Mouse (Mus musculus) kidney, embryonic 14.5 days (tissue): ENCODE results near the gene Olfr56. TPM values are rescaled to one million over a fixed set of nuclear protein-coding genes. Genes with fewer than 3 reads are reported as not detected.
"Not testable (repeated sequence)": the region's sequence is repeated elsewhere in the genome, so short reads cannot be mapped to it uniquely, and the experiment has no call there.

Experiments
- ATAC-seq: fragments of 200-750 bp; cut with Nextera tagmentation; 2 replicates; pipeline ENCODE4 v1.8.0; 2017; ENCODE audit warnings: moderate number of reproducible peaks, mild to moderate bottlenecking, moderate TSS enrichment, moderate library complexity; ENCODE audit not compliant: low FRiP score, low TSS enrichment
- H3K27ac ChIP-seq: fragments of 300-500 bp; sonication (generic); 2 replicates; pipeline ENCODE4 v1.5.1; 2014; ENCODE audit warnings: low read depth, mild to moderate bottlenecking, low read length, moderate library complexity, mixed read lengths
- H3K27me3 ChIP-seq: fragments of 300-500 bp; sonication (generic); 2 replicates; pipeline ENCODE4 v1.6.1; 2014; ENCODE audit warnings: mild to moderate bottlenecking, low read length; ENCODE audit not compliant: control insufficient read depth, insufficient read depth
- H3K36me3 ChIP-seq: fragments of 300-500 bp; sonication (generic); 2 replicates; pipeline ENCODE4 v1.6.1; 2014; ENCODE audit warnings: low read length, mixed read lengths; ENCODE audit not compliant: control insufficient read depth, insufficient read depth
- H3K4me1 ChIP-seq: fragments of 300-500 bp; sonication (generic); 2 replicates; pipeline ENCODE4 v1.6.1; 2014; ENCODE audit warnings: low read length, mixed read lengths; ENCODE audit not compliant: control insufficient read depth, insufficient read depth
- H3K4me2 ChIP-seq: fragments of 300-500 bp; sonication (generic); replicated peaks from 2 replicates; pipeline ENCODE4 v1.6.1; 2014; ENCODE audit warnings: low read depth, mild to moderate bottlenecking, low read length
- H3K4me3 ChIP-seq: fragments of 300-500 bp; sonication (generic); 2 replicates; pipeline ENCODE4 v1.5.1; 2014; ENCODE audit warnings: mild to moderate bottlenecking, low read length
- H3K9ac ChIP-seq: fragments of 300-500 bp; sonication (generic); 2 replicates; pipeline ENCODE4 v1.6.1; 2014; ENCODE audit warnings: low read depth, mild to moderate bottlenecking, low read length, moderate library complexity
- H3K9me3 ChIP-seq: fragments of 300-500 bp; sonication (generic); 2 replicates; pipeline ENCODE4 v1.6.1; 2016; ENCODE audit warnings: low read length; ENCODE audit not compliant: control insufficient read depth
- WGBS: fragments of 180-500 bp; shearing (Covaris S2); extraction: QIAGEN DNeasy Blood & Tissue Kit; methylation state at CpG from one replicate; pipeline ENCODE4 v1.1.7; 2014; 5-methylcytosine and 5-hydroxymethylcytosine counted together
- polyA plus RNA-seq: library from polyadenylated mRNA; unstranded; fragments of >200 nt; fragmentation: Nextera tagmentation; extraction: Ambion mirVana; gene quantifications from 2 replicates; pipeline ENCODE4 v1.2.1, GENCODE M21; 2014

Gene Olfr56
- polyA plus RNA-seq, 1 experiment from 2014 or later, result not detected

DNA sequence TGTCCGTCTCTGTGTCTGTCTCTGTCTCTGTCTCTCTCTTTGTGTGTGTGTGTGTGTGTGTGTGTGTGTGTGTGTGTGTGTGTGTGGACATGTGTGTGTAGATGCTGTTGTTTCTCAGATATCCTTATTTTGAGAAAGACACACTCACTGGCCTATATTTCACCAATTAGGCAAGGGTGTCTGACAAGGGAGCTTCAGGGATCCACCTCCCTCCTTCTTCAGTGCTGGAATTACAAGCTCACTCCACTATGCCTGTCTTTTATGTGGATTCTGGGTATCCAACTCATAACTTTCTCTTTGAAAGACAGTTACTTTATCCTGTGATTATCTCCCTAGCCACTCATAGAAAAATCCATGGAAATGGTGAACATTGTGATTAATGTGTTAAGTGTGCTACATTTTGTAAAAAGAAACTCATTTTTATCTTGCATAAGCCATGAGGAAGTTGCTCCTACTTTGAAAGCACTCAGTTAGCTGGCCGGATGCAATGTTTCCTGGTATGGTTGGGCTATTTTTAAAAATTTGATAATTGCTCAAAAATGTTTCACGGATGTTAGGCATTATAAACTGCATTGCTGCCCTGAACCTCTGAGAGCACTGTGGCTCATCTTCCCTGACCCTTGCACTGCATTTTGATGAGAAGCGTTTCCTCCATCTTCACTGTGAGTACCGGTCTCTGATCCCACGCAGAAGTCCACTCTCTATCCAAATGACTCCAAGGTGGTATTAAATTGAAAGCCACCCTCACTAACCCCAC is 97.5 kb downstream of the Olfr56 start, which contains the start of gene Ifi47:
Gene Ifi47, plus strand, starts transcription at position 587 of the 757 bp plus-strand sequence.
- not testable (repeated sequence) for H3K9ac ChIP-seq, H3K4me1 ChIP-seq, H3K9me3 ChIP-seq, H3K27me3 ChIP-seq, H3K27ac ChIP-seq, ATAC-seq, H3K4me3 ChIP-seq, H3K4me2 ChIP-seq, H3K36me3 ChIP-seq
- 71% methylated on average over 6 of the region's 6 CpGs for WGBS

- no peak for ATAC-seq
- Histone ChIP-seq H3K36me3 (no peaks in the 10 kb centered on the region), H3K4me2 (no peak overlapping the region), H3K9ac (no peak overlapping the region), H3K27ac (no peak overlapping the region), H3K9me3 (no peaks in the 10 kb centered on the region), H3K4me1 (no peaks in the 10 kb centered on the region), H3K27me3 (no peaks in the 10 kb centered on the region), H3K4me3 (no peak overlapping the region)
- 78% methylated on average over 1 of the region's 1 CpGs for WGBS
These were observed 98.3 kb downstream of the Olfr56 start for GRCm38 (mm10) chr11:49077012-49077411.

DNA sequence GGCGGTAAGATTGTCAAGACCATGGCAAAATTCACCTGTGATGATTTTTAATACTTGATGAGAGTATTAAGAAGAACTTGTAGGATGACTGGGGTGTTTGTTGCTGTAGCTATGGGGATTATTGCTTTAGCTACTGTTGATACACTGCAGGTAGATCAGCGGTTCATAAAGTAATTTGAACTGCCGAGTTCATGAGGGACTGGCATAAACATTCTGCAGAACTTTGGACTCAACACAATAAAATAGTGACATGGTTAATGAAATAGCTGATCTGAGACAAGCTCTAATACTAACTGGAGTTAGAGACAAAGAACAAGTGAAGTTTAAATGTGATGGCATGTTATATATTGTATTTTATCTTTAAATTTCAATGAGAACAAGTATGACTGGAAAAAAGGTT is 100.0 kb downstream of the Olfr56 start:
- Histone ChIP-seq H3K9me3 (no peaks in the 10 kb centered on the region), H3K4me3 (no peak overlapping the region), H3K4me1 (no peaks in the 10 kb centered on the region), H3K4me2 (no peak overlapping the region), H3K27ac (no peak overlapping the region), H3K27me3 (no peaks in the 10 kb centered on the region), H3K36me3 (no peaks in the 10 kb centered on the region), H3K9ac (no peak overlapping the region)
- 78% methylated on average over 3 of the region's 3 CpGs for WGBS
- ATAC-seq, result no peak

GRCm38 (mm10) chr11:49080636-49081035 is 101.9 kb downstream of the Olfr56 start:
- 91% methylated on average over 1 of the region's 1 CpGs for WGBS
- H3K4me2 ChIP-seq, result no peak overlapping the region
- no peak for ATAC-seq
- H3K9ac ChIP-seq, result no peak overlapping the region
- no peaks in the 10 kb centered on the region for H3K4me1 ChIP-seq
- no peak overlapping the region for H3K4me3 ChIP-seq
- H3K27me3 ChIP-seq, result no peaks in the 10 kb centered on the region
- no peak overlapping the region for H3K27ac ChIP-seq
- H3K36me3 ChIP-seq, result no peaks in the 10 kb centered on the region
- H3K9me3 ChIP-seq, result no peaks in the 10 kb centered on the region

DNA sequence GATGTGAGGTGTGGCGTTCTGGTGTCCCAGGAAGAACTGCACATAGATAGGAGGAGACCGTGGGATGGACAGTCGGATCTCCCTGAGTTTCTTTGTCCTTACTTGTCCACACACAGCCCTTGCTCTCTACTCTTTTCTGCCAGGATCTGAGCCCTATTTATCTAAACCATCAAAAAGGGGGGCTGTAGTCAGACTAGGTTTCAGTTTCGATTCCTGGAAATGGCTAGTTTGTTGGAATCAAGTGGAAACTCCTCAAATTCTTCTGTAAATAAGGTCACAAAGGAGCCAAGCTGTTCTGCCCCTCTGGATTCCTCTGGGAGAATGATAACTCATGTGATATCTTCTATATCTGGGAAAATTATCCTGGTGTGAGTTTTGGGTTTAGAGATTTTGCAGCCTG is 102.7 kb downstream of the Olfr56 start:
- Histone ChIP-seq H3K27ac (no peak overlapping the region), H3K9me3 (no peaks in the 10 kb centered on the region), H3K4me3 (no peak overlapping the region), H3K4me1 (no peaks in the 10 kb centered on the region), H3K36me3 (no peaks in the 10 kb centered on the region), H3K27me3 (no peaks in the 10 kb centered on the region), H3K4me2 (no peak overlapping the region), H3K9ac (no peak overlapping the region)
- 73% methylated on average over 4 of the region's 4 CpGs for WGBS
- no peak for ATAC-seq

DNA sequence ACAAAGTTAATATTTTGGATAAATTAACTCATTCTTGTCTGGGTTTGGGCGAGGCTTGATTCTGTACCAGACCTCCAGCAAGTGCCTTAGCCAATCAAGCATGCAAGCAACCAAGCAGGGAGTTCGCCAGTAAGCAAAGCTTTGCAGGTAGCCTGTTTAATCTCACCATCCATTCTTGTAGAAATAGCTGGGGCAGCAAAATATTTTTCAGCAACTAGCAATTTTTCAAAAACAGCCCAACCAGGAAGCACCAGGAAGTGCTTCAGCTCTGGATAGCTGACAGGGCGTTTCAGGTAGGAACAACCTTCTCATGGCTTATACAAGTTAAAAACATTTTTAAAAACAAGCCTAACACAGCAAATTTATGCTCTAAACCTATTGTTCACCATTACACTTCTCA is 103.2 kb downstream of the Olfr56 start:
- Histone ChIP-seq H3K4me2 (no peak overlapping the region), H3K9me3 (no peaks in the 10 kb centered on the region), H3K27ac (no peak overlapping the region), H3K36me3 (no peaks in the 10 kb centered on the region), H3K4me1 (no peaks in the 10 kb centered on the region), H3K27me3 (no peaks in the 10 kb centered on the region), H3K4me3 (no peak overlapping the region), H3K9ac (no peak overlapping the region)
- WGBS, result 67% methylated on average over 3 of the region's 3 CpGs
- ATAC-seq, result no peak

DNA sequence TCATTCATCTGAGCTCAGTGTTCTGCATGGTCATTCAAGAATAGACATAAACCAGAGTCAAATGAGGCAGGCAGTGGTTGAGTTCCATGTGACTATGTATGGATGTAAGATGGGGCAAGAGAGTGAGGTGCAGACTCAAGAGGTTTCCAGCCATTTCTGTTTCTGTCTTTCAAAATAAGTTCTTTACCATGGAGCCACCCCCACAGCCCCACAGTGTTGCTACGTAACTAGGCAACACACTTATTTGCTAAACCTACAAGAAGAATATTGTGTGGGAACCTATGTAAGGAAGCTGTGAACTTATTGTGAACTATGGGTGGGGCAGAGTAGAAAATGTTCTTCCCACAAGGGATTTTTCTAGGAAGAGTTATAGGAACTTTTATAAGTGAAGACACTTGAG is 104.5 kb downstream of the Olfr56 start:
- Histone ChIP-seq H3K4me1 (0 out of 2 replicates have a peak, but pooled peaks cover 3% of the 10 kb centered on the region), H3K9ac (no peak overlapping the region), H3K9me3 (no peaks in the 10 kb centered on the region), H3K27ac (no peak overlapping the region), H3K36me3 (no peaks in the 10 kb centered on the region), H3K27me3 (no peaks in the 10 kb centered on the region), H3K4me2 (no peak overlapping the region), H3K4me3 (no peak overlapping the region)
- WGBS, result 93% methylated on average over 1 of the region's 1 CpGs
- no peak for ATAC-seq

DNA sequence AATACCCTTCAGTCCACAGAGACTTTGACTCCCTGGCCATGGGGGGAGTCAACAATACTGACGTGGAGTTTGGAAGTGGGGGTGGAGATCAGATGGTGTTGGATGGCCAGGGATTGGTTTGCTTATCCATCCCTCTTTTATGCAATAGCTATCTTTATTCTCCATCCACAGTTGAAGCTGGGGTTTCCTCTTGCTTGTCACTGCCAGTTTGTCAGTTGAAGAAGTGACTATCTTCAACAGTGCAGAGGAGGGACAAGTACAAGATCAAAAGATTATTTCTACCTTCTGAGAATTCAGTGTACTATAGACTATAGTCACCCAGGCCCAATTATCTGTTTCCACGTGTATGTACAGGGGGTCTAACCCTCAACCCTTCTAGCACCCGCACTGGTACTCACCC is 105.1 kb downstream of the Olfr56 start:
- Histone ChIP-seq H3K4me1 (0 out of 2 replicates have a peak, but pooled peaks cover 3% of the 10 kb centered on the region), H3K4me2 (no peak overlapping the region), H3K27ac (no peak overlapping the region), H3K36me3 (no peaks in the 10 kb centered on the region), H3K27me3 (no peaks in the 10 kb centered on the region), H3K9me3 (no peaks in the 10 kb centered on the region), H3K4me3 (no peak overlapping the region), H3K9ac (no peak overlapping the region)
- no peak for ATAC-seq
- WGBS, result 76% methylated on average over 3 of the region's 3 CpGs

DNA sequence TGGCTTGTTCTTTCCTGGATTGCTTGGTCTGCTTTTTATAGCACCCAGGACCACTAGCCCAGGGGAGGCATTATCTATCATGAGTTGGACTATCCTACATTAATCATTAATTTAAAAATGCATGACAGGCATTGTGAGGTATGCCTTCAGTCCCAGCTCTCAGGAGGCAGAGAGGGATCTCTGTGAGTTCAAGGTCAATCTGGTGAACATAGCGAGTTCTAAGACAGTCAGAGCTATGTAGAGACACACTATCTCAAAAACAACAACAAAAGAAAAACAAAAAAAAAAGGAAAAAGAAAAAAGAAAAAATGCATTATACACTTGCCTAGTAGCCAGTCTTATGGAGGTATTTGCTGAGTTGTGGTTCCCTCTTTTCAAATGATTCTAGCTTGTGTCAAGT is 105.7 kb downstream of the Olfr56 start:
- Histone ChIP-seq H3K36me3 (no peaks in the 10 kb centered on the region), H3K4me3 (no peak overlapping the region), H3K4me1 (0 out of 2 replicates have a peak, but pooled peaks cover 3% of the 10 kb centered on the region), H3K27ac (no peak overlapping the region), H3K27me3 (no peaks in the 10 kb centered on the region), H3K4me2 (no peak overlapping the region), H3K9me3 (no peaks in the 10 kb centered on the region), H3K9ac (no peak overlapping the region)
- ATAC-seq, result no peak
- WGBS, result 68% methylated on average over 1 of the region's 1 CpGs
